Mouse (Mus musculus) limb, embryonic 11.5 days (tissue): Measurements from ENCODE around the gene Gpha2. TPM values are rescaled to one million over a fixed set of nuclear protein-coding genes. Genes with fewer than 3 reads are reported as not detected.
A peak's percentile ranks its signal among the peaks of the same experiment; 100 is the strongest.

Experiments
- ATAC-seq: fragments of 200-750 bp; cut with Nextera tagmentation; 2 replicates; pipeline ENCODE4 v1.8.0; 2017; ENCODE audit warnings: low read depth; ENCODE audit not compliant: insufficient number of reproducible peaks, low FRiP score, low TSS enrichment
- DNase-seq: peaks from one replicate; pipeline ENCODE4 v3.0.0-alpha.2; 2015; ENCODE audit warnings: low spot score
- H3K27ac ChIP-seq: fragments of 300-500 bp; sonication (generic); replicated peaks from 2 replicates; pipeline ENCODE4 v1.5.1; 2014; ENCODE audit warnings: low read depth, mild to moderate bottlenecking, low read length
- H3K27me3 ChIP-seq: fragments of 300-500 bp; sonication (generic); 2 replicates; pipeline ENCODE4 v1.6.1; 2014; ENCODE audit warnings: mild to moderate bottlenecking, low read length, mixed read lengths; ENCODE audit not compliant: control insufficient read depth, insufficient read depth
- H3K36me3 ChIP-seq: fragments of 300-500 bp; sonication (generic); 2 replicates; pipeline ENCODE4 v1.6.1; 2014; ENCODE audit warnings: mild to moderate bottlenecking, low read length, moderate library complexity, mixed read lengths; ENCODE audit not compliant: control insufficient read depth, insufficient read depth
- H3K4me1 ChIP-seq: fragments of 300-500 bp; sonication (generic); 2 replicates; pipeline ENCODE4 v1.6.1; 2014; ENCODE audit warnings: low read length, mixed read lengths; ENCODE audit not compliant: control insufficient read depth, insufficient read depth
- H3K4me2 ChIP-seq: fragments of 300-500 bp; sonication (generic); 2 replicates; pipeline ENCODE4 v1.6.1; 2014; ENCODE audit warnings: low read depth, mild to moderate bottlenecking, moderate library complexity; ENCODE audit not compliant: severe bottlenecking
- H3K4me3 ChIP-seq: fragments of 300-500 bp; sonication (generic); 2 replicates; pipeline ENCODE4 v1.5.1; 2014; ENCODE audit warnings: low read depth, low read length
- H3K9ac ChIP-seq: fragments of 300-500 bp; sonication (generic); 2 replicates; pipeline ENCODE4 v1.6.1; 2014; ENCODE audit warnings: mild to moderate bottlenecking, low read length
- H3K9me3 ChIP-seq: fragments of 300-500 bp; sonication (generic); 2 replicates; pipeline ENCODE4 v1.6.1; 2016; ENCODE audit warnings: low read length; ENCODE audit not compliant: control insufficient read depth
- WGBS: fragments of 180-500 bp; shearing (Covaris S2); extraction: QIAGEN DNeasy Blood & Tissue Kit; methylation state at CpG from one replicate; pipeline ENCODE4 v1.1.7; 2014; 5-methylcytosine and 5-hydroxymethylcytosine counted together
- polyA plus RNA-seq: library from polyadenylated mRNA; unstranded; fragments of >200 nt; fragmentation: Nextera tagmentation; extraction: Ambion mirVana; gene quantifications from 2 replicates; pipeline ENCODE4 v1.2.1, GENCODE M21; 2014

Gene Gpha2
- polyA plus RNA-seq, 1 experiment from 2014 or later = 2.0 TPM

DNA sequence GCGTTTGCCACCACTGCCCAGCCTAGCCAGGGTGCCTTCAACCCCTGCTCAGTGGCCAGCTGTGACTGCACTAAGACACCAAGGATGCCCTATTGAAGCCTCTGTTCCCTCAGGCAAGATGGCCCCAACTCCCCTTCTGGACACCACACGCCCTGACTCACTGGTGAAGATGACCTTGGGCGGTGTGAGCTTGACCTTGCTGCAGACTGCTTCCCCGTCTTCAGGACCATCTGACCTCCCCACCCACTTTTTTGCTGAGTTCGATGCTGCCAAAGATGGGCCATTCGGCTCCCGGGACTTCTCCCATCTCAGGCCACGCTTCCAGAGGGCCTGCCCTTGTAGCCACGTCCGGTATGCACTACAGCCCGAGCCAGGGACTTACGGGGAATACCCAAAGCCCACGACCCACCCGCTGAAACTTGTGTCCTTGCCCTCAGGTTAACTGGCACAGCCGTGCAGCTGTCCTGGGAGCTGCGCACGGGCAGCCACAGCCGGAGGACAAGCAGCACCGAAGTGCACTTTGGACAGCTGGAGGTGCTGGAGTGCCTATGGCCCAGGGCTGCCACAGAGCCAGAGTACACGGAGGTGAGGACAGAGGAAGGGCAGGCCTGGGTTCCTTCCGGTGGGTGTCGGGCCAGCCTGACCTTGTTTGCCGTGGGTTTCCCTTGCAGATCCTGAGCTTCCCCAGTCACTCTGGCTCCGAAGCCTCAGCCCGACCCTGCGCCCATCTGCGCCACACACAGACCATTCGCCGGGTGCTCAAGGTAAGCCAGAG, 21.5 kb downstream of the Gpha2 start:
- peaks cover 26% of the 10 kb centered on the region; the same call in 1 of the 2 replicates for H3K36me3 ChIP-seq
- H3K4me3 ChIP-seq = no peak overlapping the region
- peaks cover under 1% of the 10 kb centered on the region; the same call in 1 of the 2 replicates for H3K4me1 ChIP-seq
- H3K9me3 ChIP-seq = no peaks in the 10 kb centered on the region
- H3K27me3 ChIP-seq = no peaks in the 10 kb centered on the region
- H3K9ac ChIP-seq = no peak overlapping the region
- no peak overlapping the region for H3K4me2 ChIP-seq
- no peak overlapping the region for H3K27ac ChIP-seq
- DNase-seq (no peak), ATAC-seq (no peak)
- 93% methylated on average over 29 of the region's 29 CpGs for WGBS

DNA sequence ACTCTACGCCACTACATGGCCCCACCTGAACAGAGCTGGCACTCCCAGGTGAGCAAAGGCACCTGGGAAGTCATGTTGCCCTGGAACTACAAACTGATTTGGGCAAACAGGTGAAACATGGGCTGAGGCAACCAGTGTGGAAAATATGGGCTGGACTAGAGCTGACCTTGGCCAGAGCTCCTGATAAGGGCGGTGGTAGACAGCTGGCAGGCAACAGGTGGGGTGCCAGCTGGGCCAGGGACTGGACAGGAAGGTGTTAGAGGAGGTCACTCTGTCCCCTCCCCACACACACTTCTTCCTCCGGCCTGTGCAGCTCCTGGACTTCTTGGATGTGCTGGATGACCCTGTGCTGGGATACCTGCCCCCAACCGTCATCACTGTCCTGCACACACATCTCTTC, 26.8 kb downstream of the Gpha2 start:
- no peak for ATAC-seq
- 91% methylated on average over 4 of the region's 4 CpGs for WGBS

GRCm38 (mm10) chr19:6260428-6260827, 34.2 kb downstream of the Gpha2 start:
- WGBS = 81% methylated on average over 2 of the region's 2 CpGs
- H3K9ac ChIP-seq = no peak overlapping the region
- H3K4me3 ChIP-seq = no peak overlapping the region
- no peak for ATAC-seq
- DNase-seq = peak; percentile 53
- H3K36me3 ChIP-seq = peaks cover 23% of the 10 kb centered on the region
- H3K4me2 ChIP-seq = no peak overlapping the region
- no peak overlapping the region for H3K27ac ChIP-seq
- H3K27me3 ChIP-seq = no peaks in the 10 kb centered on the region
- H3K9me3 ChIP-seq = peaks cover 2% of the 10 kb centered on the region; the same call in 1 of the 2 replicates
- H3K4me1 ChIP-seq = no peaks in the 10 kb centered on the region

More for the DNA sequence above, 26.8 kb downstream of the Gpha2 start:
- H3K4me1 ChIP-seq = no peaks in the 10 kb centered on the region
- H3K4me3 ChIP-seq = no peak overlapping the region
- no peak overlapping the region for H3K9ac ChIP-seq
- no peaks in the 10 kb centered on the region for H3K27me3 ChIP-seq
- H3K4me2 ChIP-seq = no peak overlapping the region
- no peak overlapping the region for H3K27ac ChIP-seq
- no peaks in the 10 kb centered on the region for H3K9me3 ChIP-seq
- H3K36me3 ChIP-seq = peaks cover 30% of the 10 kb centered on the region
- DNase-seq = no peak

GRCm38 (mm10) chr19:6260946-6261345, 34.8 kb downstream of the Gpha2 start:
- WGBS = 80% methylated on average over 4 of the region's 4 CpGs
- ATAC-seq (no peak), DNase-seq (no peak)
- H3K9me3 ChIP-seq = peaks cover 2% of the 10 kb centered on the region; the same call in 1 of the 2 replicates
- no peak overlapping the region for H3K9ac ChIP-seq
- H3K36me3 ChIP-seq = peaks cover 19% of the 10 kb centered on the region
- H3K4me2 ChIP-seq = no peak overlapping the region
- H3K27ac ChIP-seq = no peak overlapping the region
- no peaks in the 10 kb centered on the region for H3K27me3 ChIP-seq
- no peak overlapping the region for H3K4me3 ChIP-seq
- H3K4me1 ChIP-seq = no peaks in the 10 kb centered on the region

DNA sequence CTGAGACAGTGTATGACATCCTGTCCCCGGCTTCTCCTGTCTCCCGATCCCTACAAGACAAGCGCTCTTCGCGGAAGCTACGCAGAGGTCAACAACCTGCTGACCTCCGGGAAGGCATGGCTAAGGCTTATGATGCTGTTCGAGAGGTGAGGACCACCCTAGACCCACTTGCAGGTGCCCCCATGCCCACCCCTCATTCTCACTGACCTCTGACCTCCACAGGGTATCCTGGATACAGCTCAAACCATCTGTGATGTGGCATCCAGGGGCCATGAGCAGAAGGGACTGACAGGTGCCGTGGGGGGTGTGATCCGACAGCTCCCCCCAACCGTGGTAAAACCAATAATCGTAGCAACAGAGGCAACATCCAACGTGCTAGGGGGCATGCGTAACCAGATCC, 35.2 kb downstream of the Gpha2 start:
- peaks cover 17% of the 10 kb centered on the region for H3K36me3 ChIP-seq
- peaks cover 2% of the 10 kb centered on the region; the same call in 1 of the 2 replicates for H3K9me3 ChIP-seq
- H3K27me3 ChIP-seq = no peaks in the 10 kb centered on the region
- no peaks in the 10 kb centered on the region for H3K4me1 ChIP-seq
- H3K4me3 ChIP-seq = no peak overlapping the region
- H3K4me2 ChIP-seq = no peak overlapping the region
- H3K9ac ChIP-seq = no peak overlapping the region
- ATAC-seq (no peak), DNase-seq (no peak)
- WGBS = 93% methylated on average over 14 of the region's 14 CpGs
- no peak overlapping the region for H3K27ac ChIP-seq

DNA sequence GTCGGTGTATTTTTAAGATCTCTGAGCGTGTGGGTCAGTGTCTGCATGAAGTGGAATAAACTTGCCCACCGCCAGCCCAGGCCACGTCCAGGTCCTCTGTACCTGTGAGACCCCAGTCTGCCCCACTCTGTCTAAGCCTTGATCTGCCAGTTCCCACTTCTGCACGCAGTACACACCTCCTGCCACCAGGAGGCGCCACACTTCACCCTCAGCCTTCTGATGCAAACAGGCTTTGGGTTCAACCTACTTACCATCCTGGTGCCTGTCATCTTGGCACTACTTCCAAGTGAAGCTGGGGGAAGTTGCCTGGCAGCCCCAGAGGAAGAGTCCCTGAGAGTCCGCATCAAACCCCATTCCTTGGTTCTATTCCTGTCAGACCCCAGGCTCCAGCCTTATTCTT, 36.0 kb downstream of the Gpha2 start:
- peaks cover 2% of the 10 kb centered on the region; the same call in 1 of the 2 replicates for H3K9me3 ChIP-seq
- H3K36me3 ChIP-seq = peaks cover 15% of the 10 kb centered on the region
- DNase-seq = peak; percentile 82
- no peak overlapping the region for H3K9ac ChIP-seq
- 62% methylated on average over 7 of the region's 7 CpGs for WGBS
- H3K27me3 ChIP-seq = no peaks in the 10 kb centered on the region
- no peak for ATAC-seq
- H3K4me3 ChIP-seq = no peak overlapping the region
- no peak overlapping the region for H3K27ac ChIP-seq
- no peaks in the 10 kb centered on the region for H3K4me1 ChIP-seq
- H3K4me2 ChIP-seq = no peak overlapping the region

DNA sequence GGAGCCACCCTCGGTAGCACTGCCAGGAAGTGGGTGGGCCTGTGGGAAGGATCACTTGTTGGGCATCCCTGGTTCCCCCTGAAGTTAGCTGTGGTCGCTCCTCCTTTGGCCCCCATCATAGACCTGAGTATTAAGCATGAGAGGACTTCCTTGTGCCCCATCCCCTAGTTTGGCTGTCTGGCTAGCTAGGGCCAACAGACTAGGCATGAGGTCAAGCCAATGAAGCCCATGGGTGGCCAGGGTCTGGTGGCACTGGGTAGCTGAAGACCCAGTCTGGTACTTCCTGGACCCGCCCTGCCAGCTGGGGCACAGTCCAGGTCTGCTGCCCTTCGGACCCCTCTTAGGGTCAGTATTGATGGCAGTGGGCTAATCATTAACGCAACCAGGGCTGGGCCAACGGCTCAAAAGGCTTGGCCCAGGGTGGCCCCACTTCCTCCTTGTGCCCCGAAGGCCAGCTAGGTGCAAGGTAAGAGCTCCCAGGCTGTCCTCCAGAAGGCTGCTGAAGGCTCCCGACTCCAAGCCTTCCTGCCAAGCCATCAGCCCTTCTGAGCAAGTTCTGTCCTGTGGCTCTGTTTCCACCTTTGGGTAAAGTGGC, 36.8 kb downstream of the Gpha2 start:
- Histone ChIP-seq H3K4me1 (no peaks in the 10 kb centered on the region), H3K4me2 (no peak overlapping the region), H3K36me3 (peaks cover 15% of the 10 kb centered on the region), H3K27ac (no peak overlapping the region), H3K27me3 (no peaks in the 10 kb centered on the region), H3K9me3 (peaks cover 2% of the 10 kb centered on the region; the same call in 1 of the 2 replicates), H3K9ac (no peak overlapping the region), H3K4me3 (no peak overlapping the region)
- 92% methylated on average over 8 of the region's 8 CpGs for WGBS
- ATAC-seq (no peak), DNase-seq (no peak)

DNA sequence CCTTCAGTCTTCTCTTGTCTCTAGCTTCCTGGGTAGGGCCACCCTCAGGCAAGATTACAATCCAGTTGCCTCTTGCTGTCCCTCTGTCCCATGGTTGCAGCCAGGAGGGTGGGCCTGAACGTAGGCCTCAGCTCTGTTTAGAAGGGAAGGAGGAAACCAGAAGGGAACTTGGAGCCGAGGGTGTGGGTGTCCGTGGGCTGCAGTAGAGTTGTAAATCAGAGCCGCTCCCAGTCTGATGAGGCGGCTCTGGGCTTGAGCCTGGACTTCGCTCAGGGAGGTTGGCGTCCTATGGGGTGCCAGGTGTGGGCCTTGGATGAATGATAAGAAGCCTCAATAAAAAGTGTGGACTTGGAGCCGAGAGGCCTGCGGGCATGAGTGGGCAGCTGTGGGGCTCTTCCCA, 38.0 kb downstream of the Gpha2 start:
- no peak for DNase-seq
- peaks cover 7% of the 10 kb centered on the region for H3K36me3 ChIP-seq
- H3K27ac ChIP-seq = no peak overlapping the region
- peaks cover 2% of the 10 kb centered on the region; the same call in 1 of the 2 replicates for H3K9me3 ChIP-seq
- H3K4me1 ChIP-seq = no peaks in the 10 kb centered on the region
- no peaks in the 10 kb centered on the region for H3K27me3 ChIP-seq
- no peak overlapping the region for H3K4me2 ChIP-seq
- WGBS = 65% methylated on average over 9 of the region's 9 CpGs
- no peak for ATAC-seq
- H3K9ac ChIP-seq = no peak overlapping the region
- H3K4me3 ChIP-seq = no peak overlapping the region
